Mouse (Mus musculus) kidney, postnatal 4 days (tissue): Measurements from ENCODE around the gene Zfp800.

ENCODE experiments used
- DNase-seq, 2 experiments: peaks; one replicate each; pipeline ENCODE4 v3.0.0; 2021; ENCODE audit warnings: mixed read lengths in 2 of 2

Zfp800 gene

DNA sequence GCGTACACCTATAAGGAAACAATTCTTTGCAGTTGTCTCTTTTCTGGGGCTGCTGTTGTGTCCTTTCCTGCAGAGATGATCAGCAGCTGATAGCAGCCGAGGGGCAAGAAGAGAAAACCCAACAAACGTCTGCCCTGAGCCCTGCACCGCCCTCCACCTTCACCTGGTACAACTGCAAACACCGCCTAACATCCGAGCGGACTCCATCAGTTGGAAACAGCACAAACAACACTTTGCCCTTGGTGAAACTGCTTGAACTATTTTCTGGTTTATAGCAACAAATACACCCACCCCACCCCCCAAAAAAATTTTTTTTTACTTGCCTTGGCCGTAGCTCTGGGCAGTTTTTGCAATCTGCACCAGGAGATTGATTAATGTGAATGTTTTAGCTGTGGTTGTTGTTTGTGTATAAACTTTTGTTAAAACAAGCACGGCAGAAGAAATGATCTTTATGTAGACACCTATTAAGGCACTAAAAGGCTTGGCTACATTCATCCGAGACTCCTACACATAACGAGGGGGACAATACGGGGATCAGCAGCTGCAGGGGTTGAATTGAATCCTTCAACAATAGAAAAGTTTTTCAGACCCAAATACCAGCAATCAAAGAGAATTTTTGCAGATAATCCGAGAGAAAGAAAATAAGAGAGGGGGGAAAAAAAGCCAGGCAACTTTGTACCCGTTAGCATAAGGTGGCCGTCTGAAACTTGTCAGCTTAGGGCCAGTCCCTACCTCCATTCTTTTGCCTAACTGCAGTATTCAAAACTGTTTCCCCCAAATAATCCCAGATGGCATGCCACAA, 1.6 kb downstream of the Zfp800 start:
- no peak for DNase-seq

DNA sequence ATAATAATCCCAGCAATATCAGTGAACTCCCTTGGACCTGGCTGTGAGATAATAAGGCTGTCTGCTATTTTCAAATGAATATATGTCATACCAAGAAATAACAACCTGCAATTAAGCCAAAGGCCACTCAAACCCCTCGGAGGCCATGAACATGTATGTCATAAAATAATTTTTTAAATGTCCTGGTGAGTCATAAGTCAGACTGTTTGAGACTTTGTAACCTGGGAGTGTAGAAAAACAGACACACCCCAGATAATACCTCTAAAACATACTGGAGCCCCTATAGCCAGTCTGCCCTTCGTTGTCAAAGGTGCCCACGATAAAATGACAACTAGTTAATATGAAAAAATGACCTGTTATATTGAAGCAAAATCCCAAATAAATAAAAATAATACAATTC, 8.8 kb downstream of the Zfp800 start:
- no peak for DNase-seq

DNA sequence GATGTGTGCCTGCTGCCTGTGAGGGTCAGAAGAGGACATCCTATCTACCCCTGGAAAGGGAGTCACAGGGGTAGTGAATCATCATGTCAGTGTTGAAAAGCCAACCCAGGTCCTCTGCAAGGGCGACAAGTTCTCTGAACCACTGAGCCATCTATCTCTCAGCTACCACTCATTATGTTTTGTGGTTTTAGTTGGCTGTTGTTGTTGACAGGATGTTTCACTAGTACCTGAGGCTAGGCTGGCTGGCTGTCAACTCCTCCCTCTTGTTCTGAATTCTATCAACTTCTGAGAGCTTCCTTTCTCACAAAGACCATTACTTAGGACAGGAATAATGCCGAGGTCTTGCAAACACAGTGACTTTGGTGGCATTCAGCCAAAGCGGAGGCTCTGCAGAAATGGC, 12.6 kb downstream of the Zfp800 start:
- DNase-seq, result no peak

DNA sequence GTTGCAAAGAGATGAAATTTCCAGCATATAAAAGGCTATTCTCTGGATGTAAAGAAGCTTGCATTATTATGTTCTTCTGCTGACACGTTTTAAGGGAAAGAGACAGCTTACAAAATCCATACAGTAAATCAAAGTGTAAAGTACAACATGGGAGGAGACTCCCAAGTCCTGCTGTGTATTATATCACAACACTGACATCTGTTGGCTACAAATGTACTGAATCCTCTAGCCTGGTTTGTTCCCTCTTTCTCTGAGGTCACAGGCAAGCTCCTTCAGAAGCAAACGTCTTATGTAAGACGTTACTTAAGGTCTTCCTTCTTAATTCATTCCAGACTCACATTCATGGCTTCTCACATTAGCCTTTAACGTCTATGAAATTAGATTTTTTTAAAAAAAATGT, 15.8 kb downstream of the Zfp800 start:
- no peak for DNase-seq

DNA sequence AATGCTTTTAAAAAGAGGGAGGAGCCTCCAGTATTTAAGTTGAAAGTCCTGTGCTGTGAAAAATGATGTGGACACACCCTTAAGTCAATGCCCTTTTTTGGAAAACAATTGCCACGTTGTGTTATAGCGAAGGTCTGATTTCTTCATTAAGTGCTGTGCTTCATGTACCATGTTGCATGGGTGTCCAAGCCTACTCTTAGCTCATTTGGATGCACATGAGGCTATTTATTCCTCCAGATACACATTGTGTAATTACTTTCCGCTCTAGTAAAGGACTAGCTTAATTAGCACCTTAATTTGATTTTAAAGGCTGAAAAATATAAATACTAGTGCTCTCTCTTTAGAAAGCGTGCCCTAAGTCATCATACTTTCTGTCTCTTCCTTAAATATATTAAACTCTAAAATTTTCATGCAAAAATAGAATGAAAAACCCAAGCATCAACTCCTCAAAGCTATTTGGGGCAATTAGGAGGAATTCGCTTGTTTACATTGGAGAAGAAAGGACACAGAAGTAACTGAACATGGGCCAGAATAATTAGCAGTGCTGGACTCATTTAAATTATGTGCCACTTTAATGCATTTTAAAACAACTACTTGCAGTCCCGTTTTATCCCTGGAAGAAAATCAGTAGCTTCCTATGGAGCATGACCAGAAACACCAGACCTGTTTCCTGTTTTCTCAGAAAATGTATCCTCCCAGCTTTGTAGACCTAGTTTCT, 27.7 kb downstream of the Zfp800 start:
- no peak for DNase-seq

DNA sequence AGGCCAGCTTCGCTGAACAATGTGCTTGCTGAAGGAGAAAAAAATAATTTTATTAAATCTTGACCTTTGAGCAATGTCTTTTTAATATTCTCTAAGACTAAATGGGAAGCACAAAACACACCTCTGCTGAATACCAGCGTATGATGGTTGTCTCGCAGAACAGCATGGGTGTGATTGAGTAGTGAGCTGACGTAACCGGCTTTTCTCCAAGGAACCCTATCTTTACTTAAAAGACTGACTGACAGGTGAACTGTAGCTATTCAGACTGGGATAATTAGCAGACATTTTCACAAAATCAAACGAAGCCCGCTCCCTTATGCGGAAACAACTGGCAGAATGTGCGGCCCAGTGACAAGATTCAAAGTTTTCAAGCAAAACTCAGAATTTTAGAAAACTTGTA, 30.2 kb downstream of the Zfp800 start:
- DNase-seq, result no peak

DNA sequence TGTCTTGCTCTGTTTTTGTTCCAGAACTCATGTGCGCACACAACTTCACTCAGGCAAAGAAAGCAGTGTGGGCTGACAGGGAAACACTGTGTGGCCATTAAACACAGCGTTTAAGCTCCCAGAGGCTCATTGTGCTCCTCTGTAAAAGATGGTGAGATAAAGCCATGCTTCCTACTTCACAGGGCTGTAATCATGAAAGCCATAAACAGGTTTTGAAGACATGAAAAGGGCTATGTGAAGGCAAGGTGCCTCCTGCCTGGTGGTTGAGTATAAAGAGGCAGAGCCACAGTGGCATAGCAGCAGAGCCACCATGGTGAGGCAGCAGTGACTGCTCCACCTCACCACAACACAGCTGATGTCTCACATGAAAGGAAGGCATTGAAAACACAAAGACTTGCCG, 46.7 kb downstream of the Zfp800 start:
- DNase-seq, result no peak

DNA sequence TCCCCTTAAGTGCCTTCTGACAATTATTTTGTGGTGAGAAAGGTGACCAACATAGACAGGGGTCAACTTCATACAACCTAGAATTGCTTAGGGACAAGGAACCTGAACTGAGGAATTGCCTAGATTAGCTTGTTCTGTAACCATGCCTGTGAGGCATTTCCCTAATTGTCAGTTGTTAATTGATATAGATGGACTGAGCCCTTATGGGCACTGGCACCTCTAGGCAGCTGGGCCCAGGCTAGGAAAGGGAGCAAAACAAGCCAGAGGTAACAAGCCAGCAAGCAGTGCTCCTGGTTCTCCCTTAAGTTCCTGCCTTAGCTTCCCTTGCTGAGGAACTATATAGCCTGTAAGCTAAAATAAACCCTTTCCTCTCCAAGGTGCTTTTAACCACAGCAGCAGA, 52.1 kb downstream of the Zfp800 start:
- no peak for DNase-seq

DNA sequence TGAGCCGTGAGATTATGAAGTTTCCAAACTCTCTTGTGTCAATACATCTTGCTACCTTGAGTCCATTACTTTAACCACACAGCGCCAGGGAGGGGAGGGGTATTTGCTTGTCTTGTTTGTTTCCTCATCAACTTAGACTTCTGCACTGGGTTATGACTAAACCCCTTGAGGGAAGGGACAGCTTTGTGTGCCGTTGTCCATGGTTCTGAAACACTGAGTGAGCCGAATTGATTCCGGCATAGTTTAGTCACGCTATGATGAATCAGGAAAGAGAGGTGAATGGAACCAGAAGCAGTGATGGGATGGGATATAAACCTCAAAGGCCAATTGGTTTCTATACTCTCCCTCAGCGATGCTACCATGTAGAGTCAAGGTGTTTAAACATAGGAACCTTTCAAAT, 52.6 kb downstream of the Zfp800 start:
- DNase-seq, result peak; percentile 56 to 57

DNA sequence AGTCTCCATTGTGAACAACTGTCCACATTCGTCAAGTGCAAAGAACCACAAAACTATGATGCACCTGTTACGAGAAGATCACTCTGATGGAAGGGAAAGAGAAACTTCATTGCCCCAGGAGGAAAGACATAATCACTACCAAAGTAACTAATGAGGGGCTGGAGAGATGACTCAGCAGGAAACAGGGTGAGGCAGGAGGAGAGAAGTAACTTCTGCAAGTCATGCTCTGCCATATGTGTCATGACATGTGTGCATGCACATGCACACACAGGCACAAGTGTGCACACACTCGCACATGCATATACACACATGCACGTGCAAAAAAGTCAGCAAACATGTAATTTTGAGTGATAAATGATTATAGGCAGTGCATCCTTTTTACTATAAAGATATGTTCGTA, 54.9 kb downstream of the Zfp800 start:
- no peak for DNase-seq

DNA sequence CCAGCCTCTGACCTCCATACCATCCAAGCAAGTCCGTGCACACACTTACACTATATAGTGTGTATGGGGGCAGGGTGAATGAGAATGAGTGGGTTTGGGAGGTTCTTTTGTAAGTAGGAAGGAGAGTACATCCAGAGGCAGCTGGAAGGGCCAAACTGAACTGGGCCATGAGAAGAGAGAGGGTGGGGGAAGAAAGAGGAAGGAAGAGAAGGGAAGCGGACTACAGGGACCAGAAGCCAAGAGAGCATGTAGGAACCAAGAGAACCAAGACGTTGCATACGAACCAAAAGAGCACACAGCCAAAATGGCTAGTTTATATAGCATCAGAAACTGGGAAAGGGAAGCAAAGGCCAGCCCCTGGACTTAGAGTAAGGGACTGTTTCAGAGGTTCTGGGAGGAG, 56.6 kb downstream of the Zfp800 start:
- DNase-seq, result no peak

DNA sequence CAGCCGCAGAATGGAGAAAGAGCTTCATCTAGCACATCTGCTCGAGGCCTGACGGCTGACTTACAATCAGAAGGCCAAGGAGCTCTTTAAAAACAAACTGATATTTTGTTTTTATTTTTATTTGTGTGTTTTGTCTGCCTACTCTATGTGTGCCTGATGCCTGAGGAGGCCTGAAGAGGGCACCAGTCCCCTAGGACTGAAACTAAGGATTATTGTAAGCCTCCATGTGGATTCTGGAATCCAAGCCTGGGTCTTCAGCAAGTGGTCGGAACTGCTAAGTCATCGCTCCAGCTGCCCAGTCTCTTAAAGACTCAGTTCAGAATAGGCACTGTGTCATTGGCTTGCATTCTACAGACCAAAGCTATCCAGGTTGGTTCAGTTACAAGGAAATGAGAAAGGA, 58.4 kb downstream of the Zfp800 start:
- no peak for DNase-seq

DNA sequence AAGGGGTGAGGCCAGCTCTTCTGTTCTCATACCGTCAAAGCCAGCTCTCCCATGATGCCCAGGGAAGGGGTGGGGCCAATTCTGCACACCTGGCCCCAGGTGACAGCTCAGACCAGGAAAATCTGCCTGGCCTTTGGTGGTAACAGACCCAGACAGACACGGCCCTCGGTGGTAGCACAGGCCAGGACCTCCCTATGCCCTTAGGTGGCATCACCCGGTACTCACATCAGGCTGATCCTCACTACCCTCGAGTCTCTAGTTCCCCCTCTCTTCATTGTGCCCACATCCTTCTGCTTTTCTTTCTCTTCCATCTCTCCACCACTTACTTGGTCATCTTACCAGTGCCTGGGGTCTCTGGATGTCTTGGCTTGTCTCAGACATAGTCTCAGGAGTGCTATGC, 64.1 kb downstream of the Zfp800 start:
- no peak for DNase-seq

DNA sequence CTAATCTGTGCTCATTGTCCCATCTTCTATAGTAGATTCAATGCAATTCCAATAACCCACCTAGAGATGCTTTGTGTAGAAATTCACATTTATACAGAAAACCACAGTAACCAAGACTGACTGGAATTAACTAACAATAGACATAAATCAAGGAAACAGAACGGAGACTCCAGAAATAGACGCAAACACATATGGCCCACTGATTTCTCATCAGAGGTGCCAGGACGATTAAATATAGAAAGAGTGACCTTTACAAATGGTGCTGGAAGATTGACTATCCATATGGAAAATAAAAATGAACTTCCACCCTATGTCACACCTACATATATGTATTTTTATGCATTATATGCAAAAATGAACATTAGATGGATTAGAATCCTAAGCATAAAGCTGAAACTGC, 65.3 kb downstream of the Zfp800 start:
- DNase-seq, result no peak

DNA sequence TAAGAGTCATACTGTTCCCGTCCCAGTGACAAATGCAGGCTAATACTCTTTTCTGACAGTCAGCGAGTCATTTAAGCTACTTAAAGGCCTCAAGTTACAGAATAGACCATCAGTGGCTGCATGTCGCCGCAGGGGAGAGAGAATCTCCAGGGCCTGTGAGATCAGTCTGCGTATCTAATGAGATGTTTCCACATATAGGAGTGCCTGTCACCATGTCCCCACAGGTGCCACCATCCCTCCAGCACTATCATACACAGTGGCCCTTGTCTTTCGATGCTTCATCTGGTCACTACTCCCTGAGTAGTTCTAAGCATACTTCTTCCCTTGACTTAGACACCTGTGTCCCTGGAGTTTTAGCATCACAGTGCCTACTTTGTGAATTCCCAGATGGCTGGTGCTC, 68.0 kb downstream of the Zfp800 start:
- no peak for DNase-seq

DNA sequence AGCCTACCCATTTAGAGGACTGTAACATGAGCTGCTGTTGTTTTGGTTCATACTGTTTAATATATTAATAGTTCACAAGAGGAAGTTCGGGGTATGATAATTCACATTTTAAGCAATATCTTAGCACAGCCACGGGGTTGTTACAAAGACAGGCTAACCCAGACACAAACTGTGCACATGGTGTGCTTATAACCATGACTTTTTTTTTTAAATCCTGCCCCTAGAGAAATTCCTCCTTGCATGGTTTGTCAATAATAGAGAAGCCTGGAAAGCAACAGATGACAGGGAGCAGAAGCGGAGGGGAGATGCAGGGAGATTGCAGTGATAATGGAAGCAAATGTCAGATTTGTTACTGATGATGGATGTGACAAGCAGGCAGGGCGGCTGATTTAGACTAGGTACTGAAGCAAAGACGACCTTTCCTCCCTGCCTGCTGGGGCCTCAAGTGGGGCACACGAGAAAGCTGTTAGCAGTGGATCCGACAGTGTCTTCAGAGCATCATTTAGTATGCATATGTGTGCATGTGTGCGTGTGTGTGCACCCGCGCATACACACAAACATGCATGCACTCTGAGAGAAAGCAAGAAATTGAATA, 68.7 kb downstream of the Zfp800 start:
- no peak for DNase-seq

DNA sequence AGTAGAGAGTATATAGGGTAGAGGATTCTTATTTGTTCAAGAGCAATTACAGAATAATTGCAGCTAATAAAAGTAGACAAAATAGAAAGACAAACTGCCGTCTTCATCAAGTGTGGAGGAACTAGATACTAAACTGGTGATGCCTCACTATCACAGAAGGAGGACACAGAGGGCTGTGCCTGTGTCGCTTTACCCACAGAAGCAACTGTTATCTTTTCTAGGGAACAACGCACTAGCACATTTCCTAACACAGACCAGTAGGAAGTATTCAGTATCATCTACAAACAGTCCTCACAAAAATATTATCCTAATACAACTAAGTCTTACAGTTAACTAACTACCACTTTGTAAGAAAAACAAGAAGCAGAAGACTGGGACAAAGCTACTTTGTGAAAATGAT, 71.1 kb downstream of the Zfp800 start:
- DNase-seq, result no peak

DNA sequence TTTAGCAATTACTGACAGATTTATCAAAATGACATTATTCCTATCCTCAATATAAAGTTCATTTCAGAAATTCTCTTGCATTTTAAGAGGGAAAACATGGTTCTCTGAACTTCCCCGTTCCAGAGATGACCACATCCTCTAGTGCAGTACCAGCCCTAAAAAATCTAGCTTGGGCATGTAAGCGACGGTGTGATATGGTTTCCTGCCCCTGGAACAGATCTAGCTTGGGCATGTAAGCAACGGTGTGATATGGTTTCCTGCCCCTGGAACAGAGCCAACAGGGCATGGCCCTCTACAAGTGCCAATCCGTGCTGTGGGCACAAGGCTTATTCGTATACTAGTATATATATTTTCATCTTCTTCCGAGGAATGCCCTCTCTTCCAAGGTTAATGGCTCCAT, 75.4 kb downstream of the Zfp800 start:
- DNase-seq, result no peak

DNA sequence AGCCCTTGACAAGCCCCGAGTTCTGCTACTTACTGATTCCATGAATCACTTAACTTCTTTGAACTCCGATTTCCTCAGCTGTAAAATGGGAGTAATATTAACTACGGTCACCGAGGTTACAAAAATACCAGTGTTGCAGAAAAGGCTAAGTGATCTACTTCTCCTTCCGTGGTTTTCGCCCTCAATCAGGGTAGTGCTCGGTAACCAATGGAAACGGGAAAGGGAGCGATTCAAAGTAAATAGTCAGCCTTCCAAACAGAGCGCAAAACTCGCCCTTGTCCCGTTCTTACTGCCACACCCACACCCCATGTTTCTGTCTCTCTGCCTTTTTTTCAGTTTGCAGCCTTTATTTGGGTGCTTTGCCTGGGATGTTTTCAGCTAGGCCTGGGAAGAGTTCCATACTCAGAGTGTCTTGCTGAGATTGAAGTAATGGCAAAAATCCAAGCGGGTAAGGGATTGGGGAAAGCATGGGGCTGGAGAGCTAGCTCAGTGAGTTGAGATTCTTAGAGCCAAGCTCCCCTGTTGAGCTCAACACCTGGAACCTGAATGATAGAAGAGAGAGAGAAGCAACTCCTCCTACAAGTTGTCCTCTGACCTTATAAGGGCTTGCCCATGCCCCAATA, 78.0 kb downstream of the Zfp800 start:
- no peak for DNase-seq

DNA sequence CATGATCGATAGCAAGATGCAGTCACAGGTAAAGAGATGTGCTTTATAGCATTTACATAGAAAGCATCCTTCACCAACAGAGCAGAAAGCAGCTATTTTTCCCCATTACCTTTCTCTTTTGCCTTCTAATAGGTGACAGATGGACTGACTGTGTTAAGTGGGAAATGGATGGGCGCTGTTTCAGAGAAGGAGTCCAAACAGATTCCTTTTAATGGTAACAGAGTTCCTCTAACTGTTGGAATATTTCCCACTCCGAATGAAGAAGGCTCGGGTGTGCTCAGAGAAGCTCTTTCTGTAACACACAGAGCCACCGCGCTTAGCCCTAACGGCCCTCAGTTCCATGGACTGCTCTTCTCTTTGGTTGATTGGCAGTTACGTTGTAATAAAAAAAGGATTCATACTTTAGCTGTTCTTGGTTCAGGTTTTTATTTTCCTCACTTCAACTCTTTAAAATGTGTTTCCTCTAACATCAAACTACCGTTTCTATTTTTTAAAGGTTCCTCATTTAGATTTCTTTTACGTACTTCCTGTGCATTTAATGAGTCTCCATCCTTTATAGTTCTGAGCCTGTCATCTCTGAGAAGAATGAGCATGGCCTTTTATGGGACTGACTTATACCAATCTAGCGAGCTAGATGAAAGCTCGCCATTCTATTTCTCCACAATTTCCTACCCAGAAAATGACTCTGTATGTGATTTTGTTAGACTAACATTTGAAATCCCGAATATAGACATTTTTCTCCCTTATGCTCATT, 78.8 kb downstream of the Zfp800 start:
- DNase-seq, result no peak

DNA sequence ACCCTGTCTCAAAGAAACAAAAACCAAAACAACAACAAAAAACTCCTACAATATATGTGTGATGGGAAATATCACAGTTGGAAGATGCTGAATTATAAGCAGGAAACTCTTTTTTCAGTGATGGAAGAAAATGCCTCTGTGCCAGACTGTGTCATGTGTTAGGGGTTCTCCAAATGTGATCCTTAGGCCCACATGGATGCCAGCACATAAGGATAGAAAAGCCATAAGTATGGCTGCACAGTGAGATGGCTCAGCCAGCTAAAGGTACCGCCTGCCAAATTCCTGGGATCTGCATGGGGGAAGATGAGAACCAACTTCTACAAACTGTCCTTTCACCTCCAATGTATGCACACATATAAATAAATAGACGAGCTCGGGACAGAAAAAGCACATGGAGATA, 82.6 kb downstream of the Zfp800 start:
- no peak for DNase-seq

DNA sequence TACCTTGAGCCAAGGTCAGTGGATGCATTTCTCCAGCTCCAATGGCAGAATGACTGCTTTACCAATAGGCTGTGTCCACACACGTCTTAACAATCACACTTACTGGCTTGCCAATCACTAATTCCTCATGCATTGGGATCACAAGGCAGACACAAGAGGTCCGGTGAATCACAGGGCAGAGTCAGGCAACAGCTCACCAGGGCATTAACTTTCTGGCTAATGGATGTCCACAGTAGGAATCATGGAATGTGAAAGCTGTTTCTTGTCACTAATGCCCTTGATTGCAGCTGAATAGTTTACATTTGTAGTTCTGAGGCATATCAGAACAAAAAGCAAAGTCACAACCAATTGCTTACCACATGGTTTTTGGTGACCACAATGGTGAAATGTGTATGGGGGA, 85.7 kb downstream of the Zfp800 start:
- no peak for DNase-seq

DNA sequence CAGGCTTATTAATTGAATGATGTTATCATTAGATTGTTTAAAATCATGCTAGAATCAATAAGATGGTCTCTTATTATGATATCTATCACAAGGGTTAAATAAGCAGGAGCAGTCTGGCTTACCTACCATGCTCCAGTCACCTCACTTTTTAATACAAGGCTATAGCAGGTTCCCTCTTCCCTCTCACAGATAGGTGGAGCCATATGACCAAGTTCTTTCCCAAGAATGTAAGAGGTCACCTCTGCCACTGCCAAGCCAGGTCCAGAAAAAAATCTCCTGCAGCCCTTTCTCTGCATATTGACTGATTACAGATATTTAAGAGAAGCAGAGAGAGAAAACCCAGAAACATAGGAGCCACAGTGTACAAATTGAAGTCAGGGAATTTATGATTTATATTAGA, 88.1 kb downstream of the Zfp800 start:
- no peak for DNase-seq
